Mouse (Mus musculus) stomach, postnatal 0 days (tissue): ENCODE results near the gene Zfp36l1.

Experiments used
- CTCF ChIP-seq: IDR thresholded peaks from 2 replicates; pipeline ENCODE4 v1.5.1; 2016; ENCODE audit warnings: antibody characterized with exemption, low read depth, mild to moderate bottlenecking, moderate library complexity
- EP300 ChIP-seq: optimal IDR thresholded peaks from 2 replicates; pipeline ENCODE3; 2016; ENCODE audit warnings: antibody characterized with exemption

GRCm38 (mm10) chr12:80123227-80123803 is 10.5 kb upstream of the Zfp36l1 start:
- TF ChIP-seq CTCF: no peak
- TF ChIP-seq EP300: no peak
